Mouse (Mus musculus): ENCODE data around the gene Samt4. TPM values are rescaled to one million over a fixed set of nuclear protein-coding genes. Genes with fewer than 3 reads are reported as not detected.
"Not testable (repeated sequence)": the region's sequence is repeated elsewhere in the genome, so short reads cannot be mapped to it uniquely, and the experiment has no call there.

Samt4 gene
- polyA plus RNA-seq (2016; fragmentation: Nextera tagmentation; extraction: Ambion mirVana) = not detected in 2 replicates

DNA sequence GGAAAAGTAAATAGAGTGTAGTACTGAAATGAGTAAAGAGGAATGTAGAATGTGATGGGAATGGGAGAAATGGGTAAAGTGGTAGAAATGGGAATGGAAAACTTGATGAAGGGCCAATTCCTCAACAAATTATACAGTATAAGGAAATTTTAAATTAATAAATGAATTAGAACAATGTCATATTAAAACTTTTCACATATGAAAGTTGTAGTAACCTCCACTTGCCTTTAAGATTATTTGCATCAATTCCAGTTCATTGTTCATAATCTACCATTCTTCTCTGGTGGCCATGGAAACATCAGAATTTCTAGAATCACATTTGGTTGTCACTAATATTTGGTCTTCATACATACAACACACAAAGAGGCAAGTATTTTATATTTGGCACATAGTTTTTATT lies at the start of gene Samt4:
TSS of gene Samt4 (plus strand) at position 301 of the 400 bp plus-strand sequence.
- no peak within 1 kb of the TSS for H3K27ac ChIP-seq
- no peak within 1 kb of the TSS for H3K4me3 ChIP-seq
- H3K4me1 ChIP-seq = no peaks in the 10 kb centered on the region
- H3K36me3 ChIP-seq (replicated peaks) = no peaks in the 10 kb centered on the region
- no peaks in the 10 kb centered on the region for H3K27me3 ChIP-seq (ENCODE audit: poor library complexity, severe bottlenecking)
- H3K9me3 ChIP-seq = peaks cover 2% of the 10 kb centered on the region; the same call in 1 of the 2 replicates
- DNase-seq (ENCODE audit: extremely low spot score, low spot score) = no peak

- not testable (repeated sequence) for H3K27ac ChIP-seq; H3K36me3 ChIP-seq (replicated peaks); H3K4me1 ChIP-seq; H3K4me3 ChIP-seq; H3K27me3 ChIP-seq (ENCODE audit: poor library complexity, severe bottlenecking); DNase-seq (ENCODE audit: extremely low spot score, low spot score)
- peaks cover 28% of the 10 kb centered on the region for H3K9me3 ChIP-seq
These were observed 38.1 kb upstream of the Samt4 start for GRCm38 (mm10) chrX:154443696-154444095.

- H3K4me1 ChIP-seq; H3K27ac ChIP-seq; H3K27me3 ChIP-seq (ENCODE audit: poor library complexity, severe bottlenecking); H3K36me3 ChIP-seq (replicated peaks); DNase-seq (ENCODE audit: extremely low spot score, low spot score); H3K4me3 ChIP-seq: not testable (repeated sequence)
- H3K9me3 ChIP-seq = peaks cover 10% of the 10 kb centered on the region; the same call in 1 of the 2 replicates
- WGBS = 74% methylated on average over 3 of the region's 3 CpGs
These were observed 13.4 kb upstream of the Samt4 start for GRCm38 (mm10) chrX:154468386-154468785.

Other genes starting within 250 kb of the Samt4 start
- gene 4930524N10Rik, start 138.6 kb upstream of the Samt4 start, polyA plus RNA-seq (2016; fragmentation: Nextera tagmentation; extraction: Ambion mirVana) = not detected in 2 replicates
- gene Samt2, start 97.4 kb downstream of the Samt4 start, polyA plus RNA-seq (2016; fragmentation: Nextera tagmentation; extraction: Ambion mirVana) = not detected in 2 replicates

Measured in forebrain, embryonic 10.5 days (tissue).